Mouse (Mus musculus) myocyte (in vitro differentiated cells): ENCODE measurements around the gene Rnase9. TPM values are rescaled to one million over a fixed set of nuclear protein-coding genes. Genes with fewer than 3 reads are reported as not detected.
A peak's percentile ranks its signal among the peaks of the same experiment; 100 is the strongest.

Experiments
- H3K27me3 ChIP-seq: one replicate; pipeline ENCODE4 v1.6.1; 2011; ENCODE audit not compliant: control insufficient read depth, insufficient read depth, insufficient read length
- H3K36me3 ChIP-seq: one replicate; pipeline ENCODE4 v1.6.1; 2011; ENCODE audit not compliant: control insufficient read depth, insufficient read depth
- H3K4me2 ChIP-seq: one replicate; pipeline ENCODE4 v1.6.1; 2011; ENCODE audit warnings: low read depth, control low read depth
- H3K4me3 ChIP-seq: one replicate; pipeline ENCODE4 v1.5.1; 2011; ENCODE audit warnings: mild to moderate bottlenecking, control low read depth, moderate library complexity
- H3K79me2 ChIP-seq: one replicate; pipeline ENCODE4 v1.6.1; 2011; ENCODE audit not compliant: control insufficient read depth, insufficient read depth
- H3ac ChIP-seq: one replicate; pipeline ENCODE4 v1.6.1; 2011; ENCODE audit not compliant: control insufficient read depth, insufficient read length
- CEBPB ChIP-seq: IDR thresholded peaks from 2 replicates; pipeline ENCODE4 v1.6.1; 2011; ENCODE audit warnings: mild to moderate bottlenecking, moderate library complexity; ENCODE audit not compliant: poor library complexity, insufficient read depth, severe bottlenecking
- E2F4 ChIP-seq: IDR thresholded peaks from one replicate; pipeline ENCODE4 v1.6.1; 2011; ENCODE audit warnings: mild to moderate bottlenecking, control low read depth, moderate library complexity; ENCODE audit not compliant: insufficient read depth
- MAX ChIP-seq: IDR thresholded peaks from one replicate; pipeline ENCODE4 v1.6.1; 2011; ENCODE audit warnings: low read depth, mild to moderate bottlenecking, control low read depth
- MYOD1 ChIP-seq, 3 experiments: IDR thresholded peaks; one replicate each; pipeline ENCODE4 v1.6.1; 2011; ENCODE audit warnings: control low read depth in 2 of 3, low read depth in 2 of 3, mild to moderate bottlenecking in 2 of 3, moderate library complexity in 1 of 3; ENCODE audit not compliant: insufficient read length in 2 of 3, control insufficient read depth in 1 of 3
- MYOG ChIP-seq, 3 experiments: IDR thresholded peaks; one replicate each; pipeline ENCODE4 v1.6.1; 2011; ENCODE audit warnings: control low read depth in 2 of 3, low read depth in 2 of 3, mild to moderate bottlenecking in 2 of 3; ENCODE audit not compliant: insufficient read length in 2 of 3, control insufficient read depth in 1 of 3, insufficient read depth in 1 of 3
- POLR2A ChIP-seq: IDR thresholded peaks from one replicate; pipeline ENCODE4 v1.6.1; 2011; ENCODE audit warnings: low read depth, mild to moderate bottlenecking, control low read depth, moderate library complexity; ENCODE audit not compliant: insufficient read length
- POLR2AphosphoS2 ChIP-seq: IDR thresholded peaks from one replicate; pipeline ENCODE4 v1.6.1; 2011; ENCODE audit warnings: low read depth, control low read depth; ENCODE audit not compliant: insufficient read length
- REST ChIP-seq: IDR thresholded peaks from one replicate; pipeline ENCODE4 v1.6.1; 2011; ENCODE audit warnings: mild to moderate bottlenecking, control low read depth, moderate library complexity; ENCODE audit not compliant: insufficient read depth, insufficient read length
- SRF ChIP-seq: IDR thresholded peaks from one replicate; pipeline ENCODE4 v1.6.1; 2011; ENCODE audit warnings: low read depth; ENCODE audit not compliant: control insufficient read depth, insufficient read length
- TCF12 ChIP-seq: IDR thresholded peaks from one replicate; pipeline ENCODE4 v1.6.1; 2011; ENCODE audit warnings: mild to moderate bottlenecking, control low read depth; ENCODE audit not compliant: poor library complexity, insufficient read depth, severe bottlenecking
- TCF3 ChIP-seq: IDR thresholded peaks from one replicate; pipeline ENCODE4 v1.6.1; 2011; ENCODE audit warnings: low read depth, control low read depth; ENCODE audit not compliant: insufficient read length
- USF1 ChIP-seq: IDR thresholded peaks from one replicate; pipeline ENCODE4 v1.6.1; 2011; ENCODE audit warnings: low read depth, mild to moderate bottlenecking, control low read depth, moderate library complexity
- polyA plus RNA-seq: library from polyadenylated mRNA; unstranded; fragments of >200 nt; fragmentation: generic; extraction: Trizol; gene quantifications from one replicate; pipeline ENCODE4 v1.2.1, GENCODE M21; 2012; ENCODE audit warnings: missing spikeins

Rnase9 gene
- polyA plus RNA-seq, 1 experiment = not detected

DNA sequence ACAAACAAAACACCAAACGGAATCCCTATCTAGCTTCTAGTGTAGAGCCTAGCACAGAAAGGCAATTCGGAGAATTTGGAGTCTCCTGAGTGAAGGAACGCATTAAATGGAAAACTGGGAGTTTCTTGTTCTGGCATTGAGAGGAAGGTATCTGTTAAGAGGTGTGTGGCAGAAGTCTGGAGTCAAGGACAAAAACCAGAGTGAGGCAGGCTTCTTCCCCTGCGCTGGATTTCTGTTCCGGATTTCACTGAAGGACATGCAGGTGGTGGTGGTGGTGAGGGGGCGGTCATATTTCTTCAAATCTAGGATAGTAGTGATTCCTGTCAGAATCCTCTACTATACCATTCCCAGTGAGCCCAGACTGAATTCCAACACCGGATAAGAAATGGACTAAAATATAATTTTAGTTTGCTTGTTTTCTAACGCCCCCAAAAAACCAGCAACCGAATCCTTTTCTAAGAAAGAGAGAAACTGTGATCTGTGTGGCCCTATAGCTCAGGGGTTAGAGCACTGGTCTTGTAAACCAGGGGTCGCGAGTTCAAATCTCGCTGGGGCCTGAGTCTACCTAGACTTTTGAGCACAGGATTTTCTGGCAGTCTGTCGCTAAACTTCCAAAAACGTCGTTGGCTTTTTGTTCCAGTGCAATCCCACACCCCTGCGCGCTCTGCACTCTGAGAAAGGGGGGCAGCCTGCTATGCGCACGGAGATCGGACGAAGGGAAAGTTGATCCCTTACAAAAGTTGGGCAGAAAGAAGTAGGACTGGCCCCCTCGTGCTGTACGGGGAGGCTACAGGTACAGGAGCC is 46.7 kb upstream of the Rnase9 start:
- Histone ChIP-seq H3K4me2 (peak overlapping the region; percentile 96), H3K36me3 (no peaks in the 10 kb centered on the region), H3K79me2 (no peaks in the 10 kb centered on the region), H3K27me3 (no peaks in the 10 kb centered on the region), H3ac (peak overlapping the region; percentile 23), H3K4me3 (peak overlapping the region; percentile 59)
- TF ChIP-seq POLR2AphosphoS2 = no peak
- no peak for TF ChIP-seq MYOG (IDR thresholded peaks at IDR 0.05; ENCODE audit: control insufficient read depth in 1 of 3, insufficient read depth in 1 of 3, insufficient read length in 2 of 3, low read depth in 2 of 3)
- TF ChIP-seq MAX = no peak
- 0 out of 2 replicates have a peak, but pooled peaks have one; percentile 9 for TF ChIP-seq CEBPB
- no peak for TF ChIP-seq MYOD1 (IDR thresholded peaks at IDR 0.05; ENCODE audit: control insufficient read depth in 1 of 3, insufficient read length in 2 of 3, low read depth in 2 of 3)
- TF ChIP-seq SRF = no peak
- no peak for TF ChIP-seq E2F4
- TF ChIP-seq REST = no peak

DNA sequence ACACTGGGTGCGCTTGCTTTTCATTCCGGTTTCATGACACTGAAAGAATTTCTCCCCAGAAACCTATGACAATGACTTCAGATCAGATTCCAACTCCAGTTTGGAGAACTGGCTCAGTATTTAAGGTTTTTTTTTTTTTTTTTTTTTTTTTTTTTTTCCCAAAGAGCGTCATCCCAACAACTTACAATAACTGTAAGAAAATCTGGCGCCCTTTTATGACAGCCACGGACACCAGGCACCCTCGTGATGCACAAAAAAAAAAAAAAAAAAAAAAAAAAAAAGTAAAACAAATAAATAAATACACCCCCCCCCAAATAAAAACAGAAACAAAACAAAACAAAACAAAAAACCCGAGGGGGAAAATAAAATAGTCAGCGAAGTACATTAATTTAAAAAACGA is 46.1 kb upstream of the Rnase9 start:
- no peaks in the 10 kb centered on the region for H3K79me2 ChIP-seq
- H3K36me3 ChIP-seq = no peaks in the 10 kb centered on the region
- H3K4me3 ChIP-seq = peak overlapping the region; percentile 59
- H3K4me2 ChIP-seq = peak overlapping the region; percentile 96
- TF ChIP-seq POLR2AphosphoS2 (no peak), MAX (no peak), MYOD1 (IDR thresholded peaks at IDR 0.05; ENCODE audit: control insufficient read depth in 1 of 3, insufficient read length in 2 of 3, low read depth in 2 of 3) (no peak), CEBPB (no peak), E2F4 (no peak), USF1 (no peak), TCF3 (no peak), POLR2A (no peak), REST (no peak), TCF12 (no peak)
- H3K27me3 ChIP-seq = no peaks in the 10 kb centered on the region
- H3ac ChIP-seq = no peak overlapping the region

DNA sequence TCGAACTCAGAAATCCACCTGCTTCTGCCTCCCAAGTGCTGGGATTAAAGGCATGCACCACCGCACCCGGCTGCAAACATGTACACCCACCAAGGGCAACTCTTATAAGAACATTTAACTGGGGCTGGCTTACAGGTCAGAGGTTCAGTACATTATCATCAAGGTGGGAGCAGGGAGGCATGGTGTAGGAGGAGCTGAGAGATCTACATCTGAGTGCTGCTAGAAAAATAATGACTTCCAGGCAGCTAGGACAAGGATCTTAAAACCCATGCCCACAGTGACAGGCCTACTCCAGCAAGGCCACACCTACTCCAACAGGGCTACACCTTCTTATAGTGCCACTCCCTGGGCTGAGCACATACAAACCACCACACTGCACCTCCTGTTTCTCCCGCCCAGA is 44.2 kb upstream of the Rnase9 start:
- TF ChIP-seq MAX = no peak
- no peak for TF ChIP-seq TCF12
- TF ChIP-seq MYOG (IDR thresholded peaks at IDR 0.05; ENCODE audit: control insufficient read depth in 1 of 3, insufficient read depth in 1 of 3, insufficient read length in 2 of 3, low read depth in 2 of 3) = no peak
- TF ChIP-seq SRF = no peak
- TF ChIP-seq MYOD1 (IDR thresholded peaks at IDR 0.05; ENCODE audit: control insufficient read depth in 1 of 3, insufficient read length in 2 of 3, low read depth in 2 of 3) = no peak
- TF ChIP-seq USF1 = no peak
- no peak for TF ChIP-seq TCF3
- no peak for TF ChIP-seq POLR2A
- no peak for TF ChIP-seq POLR2AphosphoS2
- H3K4me3 ChIP-seq = no peak overlapping the region
- H3K36me3 ChIP-seq = no peaks in the 10 kb centered on the region
- H3ac ChIP-seq = no peak overlapping the region
- H3K4me2 ChIP-seq = no peak overlapping the region
- no peaks in the 10 kb centered on the region for H3K79me2 ChIP-seq
- H3K27me3 ChIP-seq = no peaks in the 10 kb centered on the region

DNA sequence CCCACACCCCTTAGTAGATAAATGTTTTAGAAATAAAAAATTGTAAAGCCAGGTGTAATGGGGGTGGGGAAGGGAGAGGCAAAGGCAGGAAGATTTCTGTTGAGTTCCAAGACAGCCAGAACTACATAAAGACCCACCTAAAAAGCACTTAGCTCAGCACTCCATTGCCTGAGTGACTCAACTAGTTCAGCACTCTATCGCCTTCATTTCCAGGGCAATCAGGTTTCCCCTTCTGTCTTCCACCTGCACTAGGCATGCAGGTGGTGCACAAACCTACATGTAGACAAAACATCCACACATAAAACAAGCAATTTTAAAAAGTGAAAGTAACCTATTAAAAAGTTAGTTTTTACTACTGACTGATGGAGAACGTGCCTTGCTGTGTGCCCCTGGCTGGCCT is 43.4 kb upstream of the Rnase9 start:
- TF ChIP-seq CEBPB = no peak
- TF ChIP-seq POLR2A = no peak
- no peak for TF ChIP-seq USF1
- no peak for TF ChIP-seq MYOD1 (IDR thresholded peaks at IDR 0.05; ENCODE audit: control insufficient read depth in 1 of 3, insufficient read length in 2 of 3, low read depth in 2 of 3)
- TF ChIP-seq POLR2AphosphoS2 = no peak
- no peak for TF ChIP-seq TCF12
- TF ChIP-seq MAX = no peak
- no peak for TF ChIP-seq REST
- no peak for TF ChIP-seq MYOG (IDR thresholded peaks at IDR 0.05; ENCODE audit: control insufficient read depth in 1 of 3, insufficient read depth in 1 of 3, insufficient read length in 2 of 3, low read depth in 2 of 3)
- no peak for TF ChIP-seq SRF
- no peak for TF ChIP-seq E2F4
- TF ChIP-seq TCF3 = no peak
- no peaks in the 10 kb centered on the region for H3K36me3 ChIP-seq
- no peaks in the 10 kb centered on the region for H3K27me3 ChIP-seq
- H3K4me3 ChIP-seq = no peak overlapping the region
- H3K79me2 ChIP-seq = no peaks in the 10 kb centered on the region
- H3K4me2 ChIP-seq = no peak overlapping the region
- no peak overlapping the region for H3ac ChIP-seq
